Mouse (Mus musculus): ENCODE measurements around the gene Rbms3.

GRCm38 (mm10) chr9:117002083-117002482 lies 627.6 kb downstream of the Rbms3 start:
- no peak for TF ChIP-seq CTCF (conservative IDR thresholded peaks at IDR 0.05; ENCODE audit: insufficient read depth, insufficient read length, low read depth, low read length)
- no peak for TF ChIP-seq POLR2A (IDR thresholded peaks at IDR 0.05; ENCODE audit: low read depth, low read length)
